Mouse (Mus musculus) small intestine, adult 2 months (tissue): ENCODE measurements around the gene Pmf1.

Experiments used
- CTCF ChIP-seq: fragments of 200-500 bp; IDR thresholded peaks from 2 replicates; pipeline ENCODE4 v1.5.1; 2012; ENCODE audit warnings: low read depth, mild to moderate bottlenecking, control low read depth, inconsistent platforms, low read length, moderate library complexity, mixed read lengths; ENCODE audit not compliant: insufficient replicate concordance, insufficient read length; ENCODE audit errors: extremely low read depth
- POLR2A ChIP-seq: fragments of 200-500 bp; IDR thresholded peaks from 2 replicates; pipeline ENCODE4 v1.6.1; 2012; ENCODE audit warnings: low read depth, mild to moderate bottlenecking, control low read depth, inconsistent platforms, low read length, moderate library complexity

- TF ChIP-seq POLR2A (no peak), CTCF (no peak)
These were observed 46.4 kb downstream of the Pmf1 start for GRCm38 (mm10) chr3:88363700-88364099.
